Mouse (Mus musculus): ENCODE data around the gene Crispld2. TPM values are rescaled to one million over a fixed set of nuclear protein-coding genes. Genes with fewer than 3 reads are reported as not detected.

Crispld2 gene
- polyA plus RNA-seq, 1 experiment from 2014 or later: 1.7 TPM

- Histone ChIP-seq H3K9me3 (replicated peaks; ENCODE audit: control insufficient read depth, low read length) (no peaks in the 10 kb centered on the region), H3K36me3 (ENCODE audit: control insufficient read depth, insufficient read depth, low read length) (no peaks in the 10 kb centered on the region), H3K27ac (ENCODE audit: low read depth, low read length) (no peak overlapping the region), H3K4me2 (no peak overlapping the region), H3K27me3 (ENCODE audit: control insufficient read depth, insufficient read depth, low read length) (no peaks in the 10 kb centered on the region), H3K9ac (ENCODE audit: low read depth, low read length) (no peak overlapping the region), H3K4me1 (ENCODE audit: control insufficient read depth, insufficient read depth, low read length) (peaks cover 7% of the 10 kb centered on the region; the same call in 1 of the 2 replicates), H3K4me3 (ENCODE audit: low read depth, low read length) (no peak overlapping the region)
- WGBS (ENCODE audit: insufficient replicate concordance): 64% methylated on average over 5 of the region's 5 CpGs
- ATAC-seq (replicated peaks; ENCODE audit: insufficient number of reproducible peaks, low FRiP score, low TSS enrichment): no peak
Measured at GRCm38 (mm10) chr8:120030447-120030846, 38.2 kb downstream of the Crispld2 start.

GRCm38 (mm10) chr8:120032549-120033208 is 40.4 kb downstream of the Crispld2 start:
- no peak for ATAC-seq (replicated peaks; ENCODE audit: insufficient number of reproducible peaks, low FRiP score, low TSS enrichment)
- Histone ChIP-seq H3K36me3 (ENCODE audit: control insufficient read depth, insufficient read depth, low read length) (no peaks in the 10 kb centered on the region), H3K4me3 (ENCODE audit: low read depth, low read length) (no peak overlapping the region), H3K4me2 (no peak overlapping the region), H3K4me1 (ENCODE audit: control insufficient read depth, insufficient read depth, low read length) (peaks cover 18% of the 10 kb centered on the region), H3K9me3 (replicated peaks; ENCODE audit: control insufficient read depth, low read length) (no peaks in the 10 kb centered on the region), H3K27me3 (ENCODE audit: control insufficient read depth, insufficient read depth, low read length) (no peaks in the 10 kb centered on the region), H3K27ac (ENCODE audit: low read depth, low read length) (no peak overlapping the region), H3K9ac (ENCODE audit: low read depth, low read length) (no peak overlapping the region)
- WGBS (ENCODE audit: insufficient replicate concordance): 90% methylated on average over 5 of the region's 5 CpGs

- Histone ChIP-seq H3K9me3 (replicated peaks; ENCODE audit: control insufficient read depth, low read length) (no peaks in the 10 kb centered on the region), H3K9ac (ENCODE audit: low read depth, low read length) (no peak overlapping the region), H3K27me3 (ENCODE audit: control insufficient read depth, insufficient read depth, low read length) (peaks cover 8% of the 10 kb centered on the region; the same call in 1 of the 2 replicates), H3K4me2 (no peak overlapping the region), H3K36me3 (ENCODE audit: control insufficient read depth, insufficient read depth, low read length) (no peaks in the 10 kb centered on the region), H3K27ac (ENCODE audit: low read depth, low read length) (no peak overlapping the region), H3K4me1 (ENCODE audit: control insufficient read depth, insufficient read depth, low read length) (peaks cover 24% of the 10 kb centered on the region), H3K4me3 (ENCODE audit: low read depth, low read length) (no peak overlapping the region)
- WGBS (ENCODE audit: insufficient replicate concordance): 48% methylated on average over 6 of the region's 6 CpGs
- no peak for ATAC-seq (replicated peaks; ENCODE audit: insufficient number of reproducible peaks, low FRiP score, low TSS enrichment)
Measured at GRCm38 (mm10) chr8:120034471-120034870, 42.2 kb downstream of the Crispld2 start.

- no peak for ATAC-seq (replicated peaks; ENCODE audit: insufficient number of reproducible peaks, low FRiP score, low TSS enrichment)
- Histone ChIP-seq H3K4me3 (ENCODE audit: low read depth, low read length) (no peak overlapping the region), H3K27me3 (ENCODE audit: control insufficient read depth, insufficient read depth, low read length) (peaks cover 8% of the 10 kb centered on the region; the same call in 1 of the 2 replicates), H3K9me3 (replicated peaks; ENCODE audit: control insufficient read depth, low read length) (no peaks in the 10 kb centered on the region), H3K27ac (ENCODE audit: low read depth, low read length) (0 out of 2 replicates have a peak overlapping the region, but pooled peaks have one; percentile 22), H3K4me1 (ENCODE audit: control insufficient read depth, insufficient read depth, low read length) (peaks cover 39% of the 10 kb centered on the region), H3K4me2 (no peak overlapping the region), H3K36me3 (ENCODE audit: control insufficient read depth, insufficient read depth, low read length) (no peaks in the 10 kb centered on the region), H3K9ac (ENCODE audit: low read depth, low read length) (0 out of 2 replicates have a peak overlapping the region, but pooled peaks have one; percentile 28)
- whole genome bisulfite sequencing (ENCODE audit: insufficient replicate concordance): 17% methylated on average over 9 of the region's 9 CpGs
Measured at GRCm38 (mm10) chr8:120036111-120036510, 43.9 kb downstream of the Crispld2 start.

- no peak overlapping the region for H3K9ac ChIP-seq (ENCODE audit: low read depth, low read length)
- no peaks in the 10 kb centered on the region for H3K36me3 ChIP-seq (ENCODE audit: control insufficient read depth, insufficient read depth, low read length)
- 77% methylated on average over 4 of the region's 4 CpGs for WGBS (ENCODE audit: insufficient replicate concordance)
- H3K27me3 ChIP-seq (ENCODE audit: control insufficient read depth, insufficient read depth, low read length): peaks cover 8% of the 10 kb centered on the region; the same call in 1 of the 2 replicates
- H3K4me1 ChIP-seq (ENCODE audit: control insufficient read depth, insufficient read depth, low read length): peaks cover 44% of the 10 kb centered on the region
- no peak overlapping the region for H3K4me3 ChIP-seq (ENCODE audit: low read depth, low read length)
- no peak overlapping the region for H3K4me2 ChIP-seq
- ATAC-seq (replicated peaks; ENCODE audit: insufficient number of reproducible peaks, low FRiP score, low TSS enrichment): no peak
- H3K9me3 ChIP-seq (replicated peaks; ENCODE audit: control insufficient read depth, low read length): no peaks in the 10 kb centered on the region
- H3K27ac ChIP-seq (ENCODE audit: low read depth, low read length): peak overlapping the region; percentile 22; the same call in 1 of the 2 replicates
Measured at GRCm38 (mm10) chr8:120036578-120036977, 44.3 kb downstream of the Crispld2 start.

- Histone ChIP-seq H3K4me2 (no peak overlapping the region), H3K9me3 (replicated peaks; ENCODE audit: control insufficient read depth, low read length) (no peaks in the 10 kb centered on the region), H3K4me3 (ENCODE audit: low read depth, low read length) (no peak overlapping the region), H3K36me3 (ENCODE audit: control insufficient read depth, insufficient read depth, low read length) (no peaks in the 10 kb centered on the region), H3K27me3 (ENCODE audit: control insufficient read depth, insufficient read depth, low read length) (peaks cover 8% of the 10 kb centered on the region; the same call in 1 of the 2 replicates), H3K9ac (ENCODE audit: low read depth, low read length) (no peak overlapping the region), H3K27ac (ENCODE audit: low read depth, low read length) (no peak overlapping the region), H3K4me1 (ENCODE audit: control insufficient read depth, insufficient read depth, low read length) (peaks cover 45% of the 10 kb centered on the region)
- no peak for ATAC-seq (replicated peaks; ENCODE audit: insufficient number of reproducible peaks, low FRiP score, low TSS enrichment)
- WGBS (ENCODE audit: insufficient replicate concordance): 51% methylated on average over 15 of the region's 15 CpGs
Measured at GRCm38 (mm10) chr8:120037199-120037598, 45.0 kb downstream of the Crispld2 start.

- no peak overlapping the region for H3K9ac ChIP-seq (ENCODE audit: low read depth, low read length)
- peaks cover 45% of the 10 kb centered on the region for H3K4me1 ChIP-seq (ENCODE audit: control insufficient read depth, insufficient read depth, low read length)
- no peak overlapping the region for H3K4me3 ChIP-seq (ENCODE audit: low read depth, low read length)
- no peak overlapping the region for H3K27ac ChIP-seq (ENCODE audit: low read depth, low read length)
- no peaks in the 10 kb centered on the region for H3K36me3 ChIP-seq (ENCODE audit: control insufficient read depth, insufficient read depth, low read length)
- 79% methylated on average over 8 of the region's 8 CpGs for WGBS (ENCODE audit: insufficient replicate concordance)
- peaks cover 9% of the 10 kb centered on the region; the same call in 1 of the 2 replicates for H3K27me3 ChIP-seq (ENCODE audit: control insufficient read depth, insufficient read depth, low read length)
- ATAC-seq (replicated peaks; ENCODE audit: insufficient number of reproducible peaks, low FRiP score, low TSS enrichment): no peak
- H3K4me2 ChIP-seq: no peak overlapping the region
- H3K9me3 ChIP-seq (replicated peaks; ENCODE audit: control insufficient read depth, low read length): no peaks in the 10 kb centered on the region
Measured at GRCm38 (mm10) chr8:120037611-120038010, 45.4 kb downstream of the Crispld2 start.

- no peak for ATAC-seq (replicated peaks; ENCODE audit: insufficient number of reproducible peaks, low FRiP score, low TSS enrichment)
- H3K4me1 ChIP-seq (ENCODE audit: control insufficient read depth, insufficient read depth, low read length): peaks cover 45% of the 10 kb centered on the region
- no peak overlapping the region for H3K9ac ChIP-seq (ENCODE audit: low read depth, low read length)
- peaks cover 18% of the 10 kb centered on the region; the same call in 1 of the 2 replicates for H3K27me3 ChIP-seq (ENCODE audit: control insufficient read depth, insufficient read depth, low read length)
- H3K27ac ChIP-seq (ENCODE audit: low read depth, low read length): no peak overlapping the region
- H3K9me3 ChIP-seq (replicated peaks; ENCODE audit: control insufficient read depth, low read length): no peaks in the 10 kb centered on the region
- H3K4me3 ChIP-seq (ENCODE audit: low read depth, low read length): no peak overlapping the region
- 90% methylated on average over 12 of the region's 12 CpGs for WGBS (ENCODE audit: insufficient replicate concordance)
- H3K36me3 ChIP-seq (ENCODE audit: control insufficient read depth, insufficient read depth, low read length): no peaks in the 10 kb centered on the region
- H3K4me2 ChIP-seq: no peak overlapping the region
Measured at GRCm38 (mm10) chr8:120038741-120039140, 46.5 kb downstream of the Crispld2 start.
